ENCODE assay signal across 16 mouse cellular contexts in the genomic region with DNA sequence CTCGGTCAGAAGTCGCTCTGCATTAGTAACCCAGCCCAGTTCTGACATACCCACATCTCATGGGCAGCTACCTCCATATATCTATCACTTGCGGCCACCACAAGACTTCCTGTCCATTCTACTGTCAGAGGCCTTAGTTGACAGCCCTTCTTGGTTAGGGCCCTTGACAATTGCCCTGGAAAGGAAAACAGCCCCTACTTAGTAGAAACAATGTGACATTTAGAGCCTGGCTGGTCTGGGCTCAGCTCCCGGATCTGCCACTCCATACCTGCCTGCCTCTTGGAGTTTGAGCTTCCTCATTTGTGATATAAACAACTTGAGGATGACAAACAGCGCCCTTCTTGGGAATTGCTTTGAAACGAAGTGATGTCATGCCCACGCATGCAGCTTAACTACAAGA.
"Had no signal": no experiment of that assay in that cellular context is flagged by ENCODE, and none has a peak within 500 bp of the region (broad histone marks: within the 10 kb centered on the region; RNA-seq: fewer than 3 reads in every experiment).

No protein-coding gene starts in this region.

- H3K9me3 ChIP-seq: liver, embryonic 15.5 days; megakaryocyte, embryonic 14.5 days; midbrain, embryonic 13.5 days; midbrain, embryonic 15.5 days; neural tube, embryonic 12.5 days; stomach, embryonic 15.5 days had no signal

- H3K36me3 ChIP-seq: liver, embryonic 15.5 days; midbrain, embryonic 13.5 days; midbrain, embryonic 15.5 days; neural tube, embryonic 12.5 days; stomach, embryonic 15.5 days had no signal

- H3K4me3 ChIP-seq: liver, embryonic 15.5 days; megakaryocyte, embryonic 14.5 days; midbrain, embryonic 13.5 days; midbrain, embryonic 15.5 days; neural tube, embryonic 12.5 days; stomach, embryonic 15.5 days had no signal

- H3K27me3 ChIP-seq: liver, embryonic 15.5 days; midbrain, embryonic 13.5 days; midbrain, embryonic 15.5 days; neural tube, embryonic 12.5 days had no signal

- H3K27ac ChIP-seq: liver, embryonic 15.5 days; macrophage; midbrain, embryonic 13.5 days; midbrain, embryonic 15.5 days; neural tube, embryonic 12.5 days; stomach, embryonic 15.5 days; stomach, postnatal 0 days had no signal

- H3K9ac ChIP-seq: liver, embryonic 15.5 days; liver, postnatal 0 days; lung, embryonic 14.5 days; midbrain, embryonic 13.5 days; midbrain, embryonic 15.5 days; neural tube, embryonic 12.5 days; stomach, embryonic 15.5 days had no signal

- H3K4me1 ChIP-seq: liver, embryonic 15.5 days; midbrain, embryonic 13.5 days; midbrain, embryonic 15.5 days had no signal

- ATAC-seq: liver, postnatal 0 days; midbrain, embryonic 13.5 days; midbrain, embryonic 15.5 days had no signal

- H3K4me2 ChIP-seq: liver, embryonic 15.5 days; lung, embryonic 14.5 days; midbrain, embryonic 11.5 days; midbrain, embryonic 13.5 days; midbrain, embryonic 15.5 days; neural tube, embryonic 12.5 days; stomach, embryonic 15.5 days had no signal

- DNase-seq: liver, postnatal 0 days; lung, embryonic 14.5 days; lung, postnatal 36 days; right cerebral cortex, postnatal 14 days; thymus, adult 2 months; thymus, postnatal 25 days; thymus, postnatal 4 days had no signal
